Mouse (Mus musculus) heart, embryonic 12.5 days (tissue): ENCODE results near the gene Tmem110. TPM values are rescaled to one million over a fixed set of nuclear protein-coding genes. Genes with fewer than 3 reads are reported as not detected.
A peak's percentile ranks its signal among the peaks of the same experiment; 100 is the strongest.

ENCODE experiments used
- ATAC-seq: fragments of 200-750 bp; cut with Nextera tagmentation; 2 replicates; pipeline ENCODE4 v1.8.0; 2017; ENCODE audit warnings: moderate TSS enrichment, moderate library complexity; ENCODE audit not compliant: insufficient number of reproducible peaks, low FRiP score
- H3K27ac ChIP-seq: fragments of 300-500 bp; sonication (generic); 2 replicates; pipeline ENCODE4 v1.5.1; 2016; ENCODE audit warnings: mild to moderate bottlenecking, moderate library complexity; ENCODE audit not compliant: poor library complexity, severe bottlenecking
- H3K27me3 ChIP-seq: fragments of 300-500 bp; sonication (generic); replicated peaks from 2 replicates; pipeline ENCODE4 v1.6.1; 2016; ENCODE audit warnings: mild to moderate bottlenecking, moderate library complexity
- H3K36me3 ChIP-seq: fragments of 300-500 bp; sonication (generic); 2 replicates; pipeline ENCODE4 v1.6.1; 2016; ENCODE audit warnings: mild to moderate bottlenecking, moderate library complexity
- H3K4me1 ChIP-seq: fragments of 300-500 bp; sonication (generic); replicated peaks from 2 replicates; pipeline ENCODE4 v1.6.1; 2016; ENCODE audit warnings: mild to moderate bottlenecking
- H3K4me2 ChIP-seq: fragments of 300-500 bp; sonication (generic); 2 replicates; pipeline ENCODE4 v1.6.1; 2016; ENCODE audit warnings: mild to moderate bottlenecking, moderate library complexity
- H3K4me3 ChIP-seq: fragments of 300-500 bp; sonication (generic); 2 replicates; pipeline ENCODE4 v1.5.1; 2016; ENCODE audit warnings: mild to moderate bottlenecking
- H3K9ac ChIP-seq: fragments of 300-500 bp; sonication (generic); 2 replicates; pipeline ENCODE4 v1.6.1; 2016; ENCODE audit warnings: mild to moderate bottlenecking, moderate library complexity
- H3K9me3 ChIP-seq: fragments of 300-500 bp; sonication (generic); replicated peaks from 2 replicates; pipeline ENCODE4 v1.6.1; 2016; ENCODE audit warnings: mild to moderate bottlenecking, moderate library complexity
- WGBS: fragments of 180-500 bp; shearing (Covaris S2); methylation state at CpG from one replicate; pipeline ENCODE4 v1.1.7; 2016; 5-methylcytosine and 5-hydroxymethylcytosine counted together
- polyA plus RNA-seq: library from polyadenylated mRNA; unstranded; fragments of >200 nt; fragmentation: Nextera tagmentation; extraction: Ambion mirVana; gene quantifications from 2 replicates; pipeline ENCODE4 v1.2.1, GENCODE M21; 2016

The Tmem110 gene
- polyA plus RNA-seq, 1 experiment from 2014 or later: 19.1 TPM

- H3K9ac ChIP-seq: no peak within 1 kb of the TSS
- no peaks in the 10 kb centered on the region for H3K27me3 ChIP-seq
- H3K4me3 ChIP-seq: no peak within 1 kb of the TSS
- peaks cover 18% of the 10 kb centered on the region for H3K36me3 ChIP-seq
- H3K4me1 ChIP-seq: peaks cover 39% of the 10 kb centered on the region
- peak within 1 kb of the TSS; percentile 53 for H3K27ac ChIP-seq
- H3K4me2 ChIP-seq: 0 out of 2 replicates have a peak within 1 kb of the TSS, but pooled peaks have one; percentile 3
- peak; percentile 62 for ATAC-seq
- H3K9me3 ChIP-seq: no peaks in the 10 kb centered on the region
- WGBS: 45% methylated on average over 11 of the region's 11 CpGs
Measured at GRCm38 (mm10) chr14:30878958-30879571, 53.7 kb downstream of the Tmem110 start, which contains the start of gene Mustn1. TSS of gene Mustn1 (plus strand) at chr14:30879200.

DNA sequence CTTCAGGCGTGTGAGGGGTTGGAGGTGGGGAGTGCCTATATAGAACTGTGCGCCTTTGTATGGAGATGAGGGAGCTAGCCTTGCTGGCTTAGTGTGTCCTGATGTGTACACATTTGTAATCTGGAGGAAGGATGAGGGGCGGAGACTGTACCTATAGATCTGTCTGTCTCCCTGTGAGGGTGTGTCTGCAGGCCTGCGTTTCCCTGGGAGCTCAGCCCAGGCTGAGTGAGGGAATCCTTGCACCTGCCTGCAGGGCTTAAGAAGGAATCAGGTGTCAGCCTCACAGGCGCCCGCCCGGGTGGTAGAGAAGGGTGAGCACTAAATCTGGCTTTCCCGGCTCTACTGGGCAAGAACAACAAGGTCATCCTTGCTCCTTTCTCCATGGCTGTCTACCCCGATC is 54.4 kb downstream of the Tmem110 start:
- Histone ChIP-seq H3K36me3 (peaks cover 14% of the 10 kb centered on the region), H3K4me3 (no peak overlapping the region), H3K9me3 (no peaks in the 10 kb centered on the region), H3K4me1 (peaks cover 32% of the 10 kb centered on the region), H3K9ac (no peak overlapping the region), H3K4me2 (0 out of 2 replicates have a peak overlapping the region, but pooled peaks have one; percentile 3), H3K27ac (peak overlapping the region; percentile 53), H3K27me3 (no peaks in the 10 kb centered on the region)
- no peak for ATAC-seq
- WGBS: 55% methylated on average over 9 of the region's 9 CpGs

GRCm38 (mm10) chr14:30880251-30880650 is 54.9 kb downstream of the Tmem110 start:
- peaks cover 12% of the 10 kb centered on the region for H3K36me3 ChIP-seq
- ATAC-seq: no peak
- H3K27me3 ChIP-seq: no peaks in the 10 kb centered on the region
- peaks cover 32% of the 10 kb centered on the region for H3K4me1 ChIP-seq
- WGBS: 75% methylated on average over 8 of the region's 8 CpGs
- no peak overlapping the region for H3K27ac ChIP-seq
- H3K9ac ChIP-seq: no peak overlapping the region
- H3K4me3 ChIP-seq: no peak overlapping the region
- H3K9me3 ChIP-seq: no peaks in the 10 kb centered on the region
- 0 out of 2 replicates have a peak overlapping the region, but pooled peaks have one; percentile 3 for H3K4me2 ChIP-seq

DNA sequence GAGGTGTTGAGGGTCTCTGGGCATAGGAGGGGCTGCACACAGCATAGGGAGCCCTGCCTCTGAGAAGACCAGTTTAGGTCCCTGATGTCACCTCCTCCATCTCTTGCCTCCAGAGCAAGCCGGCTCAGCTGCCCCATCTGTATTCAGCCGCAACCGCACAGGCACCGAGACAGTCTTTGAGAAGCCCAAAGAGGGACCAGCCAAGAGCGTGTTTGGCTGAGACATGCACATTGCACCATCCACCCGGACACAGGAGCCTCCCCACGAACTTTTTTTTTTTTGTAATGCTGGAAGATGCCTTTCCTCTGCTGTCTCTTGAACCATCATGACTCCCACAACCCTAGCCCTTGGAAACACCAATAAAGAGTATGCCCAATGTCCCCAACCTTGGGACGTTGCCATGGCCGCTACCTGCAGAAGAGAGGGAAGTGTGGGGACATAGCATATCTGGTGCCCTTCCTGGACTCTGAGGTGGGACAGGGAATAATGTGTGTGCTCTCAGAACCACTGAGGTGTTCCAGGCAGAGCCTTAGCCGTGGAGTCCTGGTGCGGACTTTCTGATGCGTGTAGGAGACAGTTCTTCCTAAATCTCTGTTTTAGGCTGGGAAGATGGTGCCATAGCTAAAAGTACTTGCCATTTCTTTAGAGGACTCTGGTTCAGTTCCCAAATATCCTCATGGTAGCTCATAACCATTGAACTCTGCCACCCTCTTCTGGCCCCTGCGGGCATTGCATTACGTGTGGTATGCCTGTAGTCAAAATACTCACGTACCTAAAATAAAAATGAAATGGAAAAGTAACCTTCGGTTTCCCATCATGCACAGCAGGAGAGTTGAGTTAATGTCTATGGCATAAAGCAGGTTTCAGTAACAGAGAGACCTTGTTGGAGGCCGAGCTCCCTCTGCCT is 55.7 kb downstream of the Tmem110 start:
- no peak overlapping the region for H3K4me2 ChIP-seq
- no peak overlapping the region for H3K27ac ChIP-seq
- no peak overlapping the region for H3K9ac ChIP-seq
- 78% methylated on average over 17 of the region's 17 CpGs for WGBS
- H3K36me3 ChIP-seq: peaks cover 5% of the 10 kb centered on the region; the same call in 1 of the 2 replicates
- H3K9me3 ChIP-seq: no peaks in the 10 kb centered on the region
- no peaks in the 10 kb centered on the region for H3K27me3 ChIP-seq
- ATAC-seq: no peak
- H3K4me1 ChIP-seq: peaks cover 23% of the 10 kb centered on the region
- no peak overlapping the region for H3K4me3 ChIP-seq

- no peak for ATAC-seq
- Histone ChIP-seq H3K9me3 (no peaks in the 10 kb centered on the region), H3K27me3 (no peaks in the 10 kb centered on the region), H3K4me3 (no peak overlapping the region), H3K4me1 (peaks cover 18% of the 10 kb centered on the region), H3K36me3 (no peaks in the 10 kb centered on the region), H3K4me2 (no peak overlapping the region), H3K27ac (no peak overlapping the region), H3K9ac (no peak overlapping the region)
- 74% methylated on average over 3 of the region's 3 CpGs for WGBS
Measured at GRCm38 (mm10) chr14:30881718-30882108, 56.3 kb downstream of the Tmem110 start.

DNA sequence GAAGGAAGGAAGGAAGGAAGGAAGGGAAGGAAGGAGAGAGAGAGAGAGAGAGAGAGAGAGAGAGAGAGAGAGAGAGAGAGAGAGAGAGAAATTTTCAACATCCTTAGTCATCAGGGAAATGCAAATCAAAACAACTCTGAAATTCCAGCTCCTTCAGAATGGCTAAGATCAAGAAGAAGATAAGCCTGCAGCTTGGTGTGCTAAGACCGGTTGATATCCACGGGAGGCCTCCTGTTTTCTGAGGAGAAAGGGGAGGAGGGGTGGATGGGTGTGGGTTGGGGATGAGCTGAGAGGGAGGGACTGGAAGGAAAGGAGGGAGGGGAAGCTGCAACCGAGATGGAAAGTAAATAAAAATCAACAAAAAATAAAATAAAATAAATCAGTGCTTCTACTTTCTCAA is 59.9 kb downstream of the Tmem110 start:
- no peaks in the 10 kb centered on the region for H3K27me3 ChIP-seq
- peaks cover 8% of the 10 kb centered on the region for H3K4me1 ChIP-seq
- H3K9me3 ChIP-seq: no peaks in the 10 kb centered on the region
- no peak for ATAC-seq
- no peaks in the 10 kb centered on the region for H3K36me3 ChIP-seq
- no peak overlapping the region for H3K4me2 ChIP-seq
- no peak overlapping the region for H3K27ac ChIP-seq
- no peak overlapping the region for H3K4me3 ChIP-seq
- 6% methylated on average over 3 of the region's 3 CpGs for WGBS
- H3K9ac ChIP-seq: no peak overlapping the region

GRCm38 (mm10) chr14:30886204-30886603 is 60.8 kb downstream of the Tmem110 start, which contains the start of gene Itih4:
TSS of gene Itih4 (plus strand) at chr14:30886476.
- ATAC-seq: no peak
- H3K27me3 ChIP-seq: no peaks in the 10 kb centered on the region
- H3K4me3 ChIP-seq: no peak within 1 kb of the TSS
- WGBS: 73% methylated on average over 3 of the region's 3 CpGs
- peaks cover 7% of the 10 kb centered on the region for H3K4me1 ChIP-seq
- H3K27ac ChIP-seq: no peak within 1 kb of the TSS
- H3K9me3 ChIP-seq: no peaks in the 10 kb centered on the region
- H3K4me2 ChIP-seq: no peak within 1 kb of the TSS
- H3K36me3 ChIP-seq: no peaks in the 10 kb centered on the region
- no peak within 1 kb of the TSS for H3K9ac ChIP-seq

DNA sequence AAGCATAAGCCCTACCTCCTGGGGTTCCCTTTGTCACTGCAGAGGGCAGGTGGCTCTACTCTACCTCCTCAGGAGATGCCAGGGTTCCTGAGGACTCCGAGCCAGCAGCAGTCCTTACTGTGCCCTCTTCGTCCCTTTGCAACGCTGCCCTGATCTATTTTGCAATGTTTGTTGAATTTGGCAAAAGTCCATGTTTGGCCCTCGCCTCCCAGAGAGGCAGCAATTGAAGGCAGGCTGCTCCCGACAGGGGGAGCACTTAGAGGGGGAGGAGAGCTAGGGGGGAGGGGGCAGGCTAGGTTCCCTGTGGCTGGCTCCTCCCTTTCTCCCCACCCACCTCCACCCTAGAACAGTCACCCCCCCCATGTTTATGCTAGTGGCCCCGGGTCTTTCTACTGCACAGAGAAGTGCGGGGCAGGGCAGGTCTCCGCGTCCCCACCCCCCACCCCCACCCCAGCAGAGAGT is 62.9 kb downstream of the Tmem110 start:
- peak; percentile 60; the same call in 1 of the 2 replicates for ATAC-seq
- H3K4me3 ChIP-seq: no peak overlapping the region
- no peak overlapping the region for H3K9ac ChIP-seq
- WGBS: 19% methylated on average over 9 of the region's 9 CpGs
- no peak overlapping the region for H3K27ac ChIP-seq
- no peaks in the 10 kb centered on the region for H3K36me3 ChIP-seq
- peak overlapping the region; percentile 33 for H3K4me2 ChIP-seq
- H3K4me1 ChIP-seq: peaks cover 7% of the 10 kb centered on the region
- H3K9me3 ChIP-seq: no peaks in the 10 kb centered on the region
- no peaks in the 10 kb centered on the region for H3K27me3 ChIP-seq

GRCm38 (mm10) chr14:30899972-30900371 is 74.6 kb downstream of the Tmem110 start:
- Histone ChIP-seq H3K27me3 (no peaks in the 10 kb centered on the region), H3K4me2 (no peak overlapping the region), H3K4me3 (no peak overlapping the region), H3K4me1 (no peaks in the 10 kb centered on the region), H3K9me3 (peaks cover 7% of the 10 kb centered on the region; the same call in 1 of the 2 replicates), H3K9ac (no peak overlapping the region), H3K36me3 (no peaks in the 10 kb centered on the region), H3K27ac (no peak overlapping the region)
- no peak for ATAC-seq
- 56% methylated on average over 3 of the region's 3 CpGs for WGBS

DNA sequence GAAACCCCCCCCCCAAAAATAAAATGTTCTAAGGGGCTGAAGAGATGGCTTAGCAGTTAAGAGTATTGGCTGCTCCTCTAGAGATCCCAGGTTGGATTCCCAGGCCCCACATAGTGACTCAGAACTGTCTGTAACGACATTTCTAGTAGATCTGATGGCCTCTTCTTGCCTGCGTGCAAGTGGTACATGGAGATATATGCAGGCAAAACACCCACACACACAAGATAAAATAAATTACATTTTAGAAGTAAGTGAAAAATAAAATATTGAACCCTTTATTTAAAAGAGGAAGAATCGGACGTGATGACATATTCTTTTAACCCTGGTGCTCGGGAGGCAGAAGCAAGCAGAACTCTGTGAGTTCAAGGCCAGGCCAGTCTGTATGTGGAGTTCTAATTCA is 77.2 kb downstream of the Tmem110 start:
- H3K36me3 ChIP-seq: no peaks in the 10 kb centered on the region
- ATAC-seq: no peak
- no peaks in the 10 kb centered on the region for H3K27me3 ChIP-seq
- H3K9me3 ChIP-seq: peaks cover 7% of the 10 kb centered on the region; the same call in 1 of the 2 replicates
- H3K4me1 ChIP-seq: no peaks in the 10 kb centered on the region
- 78% methylated on average over 5 of the region's 5 CpGs for WGBS
- no peak overlapping the region for H3K9ac ChIP-seq
- H3K27ac ChIP-seq: no peak overlapping the region
- H3K4me2 ChIP-seq: no peak overlapping the region
- H3K4me3 ChIP-seq: no peak overlapping the region

DNA sequence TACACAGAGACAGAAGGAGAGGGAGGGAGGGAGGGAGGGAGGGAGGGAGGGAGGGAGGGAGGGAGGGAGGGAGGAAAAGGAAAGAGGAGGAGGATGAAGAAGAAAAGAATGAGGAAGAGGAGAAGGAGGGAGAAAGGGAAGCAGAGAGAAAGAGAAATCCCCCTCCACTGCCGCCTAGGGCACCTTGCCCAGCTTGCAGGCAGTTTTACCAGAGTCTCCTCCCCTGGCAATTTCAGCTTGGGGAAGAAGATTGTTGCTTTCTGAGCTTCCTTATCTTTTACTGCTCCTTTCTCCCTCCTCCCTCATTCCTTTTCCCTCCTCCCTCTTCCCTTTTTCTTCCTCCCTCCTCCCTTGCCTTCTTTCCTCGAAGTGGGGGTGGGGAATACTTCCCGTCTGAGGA is 77.6 kb downstream of the Tmem110 start:
- no peak overlapping the region for H3K27ac ChIP-seq
- no peak for ATAC-seq
- 65% methylated on average over 3 of the region's 3 CpGs for WGBS
- peaks cover 7% of the 10 kb centered on the region; the same call in 1 of the 2 replicates for H3K9me3 ChIP-seq
- no peaks in the 10 kb centered on the region for H3K36me3 ChIP-seq
- H3K9ac ChIP-seq: no peak overlapping the region
- no peak overlapping the region for H3K4me3 ChIP-seq
- no peaks in the 10 kb centered on the region for H3K4me1 ChIP-seq
- no peak overlapping the region for H3K4me2 ChIP-seq
- no peaks in the 10 kb centered on the region for H3K27me3 ChIP-seq
